Mouse (Mus musculus): ENCODE measurements at regions not wholly inside any gene's neighbourhood (a gene's known extent, or its start where the extent isn't known, plus 50 kb on each side); places are given as distances from the start of the nearest gene placed in this dataset.

GRCm38 (mm10) chr6:127835666-127836065, 51.7 kb upstream of the Tspan11 start:
- no peak for DNase-seq (ENCODE audit: low spot score)

- no peak for DNase-seq (ENCODE audit: low spot score)
These were observed 59.0 kb upstream of the Tspan11 start for GRCm38 (mm10) chr6:127828344-127828743.

GRCm38 (mm10) chr6:127825503-127825902, 56.2 kb upstream of the Prmt8 start:
- DNase-seq (ENCODE audit: low spot score): no peak

- no peak for DNase-seq (ENCODE audit: low spot score)
These were observed 54.4 kb upstream of the Prmt8 start for GRCm38 (mm10) chr6:127823718-127824117.

GRCm38 (mm10) chr6:127820523-127820922, 51.3 kb upstream of the Prmt8 start:
- peak; percentile 40 for DNase-seq (ENCODE audit: low spot score)

Data from embryo, embryonic 10.5 days (tissue).